Mouse (Mus musculus) kidney, postnatal 10 days (tissue): ENCODE data around the gene E030018B13Rik.

Experiments
- DNase-seq: peaks from one replicate; pipeline ENCODE4 v3.0.0; 2021; ENCODE audit warnings: mixed read lengths

E030018B13Rik gene

DNA sequence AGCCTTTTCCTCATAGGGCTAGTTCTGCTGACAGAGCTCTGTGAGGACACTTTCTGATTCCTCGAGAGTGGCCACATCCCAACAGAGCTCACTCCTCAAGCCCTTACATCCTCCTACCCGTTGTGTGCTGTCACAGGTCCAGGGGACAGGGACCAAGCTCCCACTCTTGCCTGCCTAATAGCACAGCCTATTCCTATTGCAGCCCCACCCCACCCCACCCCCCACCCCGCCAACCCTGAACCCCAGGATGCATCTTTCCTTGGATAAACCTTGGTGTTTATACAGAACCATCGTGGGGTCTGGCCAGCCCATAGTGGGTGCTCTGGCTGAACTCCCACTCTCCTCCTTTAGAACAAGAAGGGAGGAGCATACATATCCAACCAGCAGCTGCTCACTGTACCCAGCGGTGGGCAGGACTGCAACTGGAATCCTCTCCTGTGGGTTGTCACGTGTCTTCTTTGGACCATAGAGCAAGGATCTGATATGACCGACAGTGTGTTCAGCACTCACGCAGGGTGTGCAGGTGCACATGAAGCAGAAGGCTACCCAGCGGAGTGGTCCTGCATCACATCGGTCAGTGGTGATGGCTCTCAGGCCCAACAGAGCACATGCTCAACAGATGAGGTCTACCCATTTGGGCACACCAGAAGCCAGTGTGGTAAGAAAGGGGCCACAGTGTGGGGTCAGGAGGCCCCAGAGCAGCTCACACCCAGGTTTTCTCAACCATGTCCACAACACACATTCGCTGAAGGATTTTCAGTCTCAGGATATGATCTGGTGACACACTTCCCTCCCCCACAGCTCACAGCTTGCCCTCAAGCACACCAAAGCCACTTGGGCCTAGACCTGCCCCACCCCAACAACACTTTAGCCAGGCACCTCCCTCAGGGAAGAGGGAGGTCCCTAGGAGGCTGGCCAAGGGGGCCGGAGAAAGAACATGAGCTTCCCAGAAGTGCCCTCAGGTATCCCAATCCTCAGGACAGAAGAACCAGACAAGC is 2.4 kb downstream of the E030018B13Rik start:
- DNase-seq, result no peak

DNA sequence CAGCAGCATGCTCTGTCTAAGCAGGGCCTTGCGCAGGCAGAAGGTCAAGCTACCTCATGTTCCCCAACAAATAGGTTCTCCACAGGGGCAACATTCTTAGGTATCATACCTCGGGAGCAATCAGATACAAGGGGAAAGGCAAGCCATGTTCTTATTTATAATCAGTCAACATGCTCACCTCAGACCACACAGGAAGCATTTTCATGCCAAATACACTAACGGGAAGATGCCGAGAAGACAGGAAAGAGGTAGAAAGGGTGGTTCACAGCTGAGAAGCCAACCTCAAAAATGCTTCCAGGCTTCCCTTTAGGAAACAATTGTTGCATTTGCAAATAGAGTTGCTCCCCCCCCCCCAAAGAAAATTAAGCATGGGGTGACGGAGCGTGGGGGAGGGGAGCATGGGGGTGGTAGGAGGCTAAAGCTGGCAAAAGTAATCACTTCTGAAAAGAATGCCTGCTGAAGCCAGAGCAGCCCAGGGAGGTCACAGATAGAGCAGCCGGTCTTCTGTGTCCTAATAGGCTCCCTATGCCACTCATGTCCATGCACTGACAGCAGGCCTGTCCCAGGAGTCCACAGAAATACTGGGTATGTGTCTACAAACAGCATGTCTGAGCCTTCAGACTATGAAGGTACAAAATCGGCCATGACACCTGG is 5.4 kb downstream of the E030018B13Rik start:
- peak; percentile 37 for DNase-seq

DNA sequence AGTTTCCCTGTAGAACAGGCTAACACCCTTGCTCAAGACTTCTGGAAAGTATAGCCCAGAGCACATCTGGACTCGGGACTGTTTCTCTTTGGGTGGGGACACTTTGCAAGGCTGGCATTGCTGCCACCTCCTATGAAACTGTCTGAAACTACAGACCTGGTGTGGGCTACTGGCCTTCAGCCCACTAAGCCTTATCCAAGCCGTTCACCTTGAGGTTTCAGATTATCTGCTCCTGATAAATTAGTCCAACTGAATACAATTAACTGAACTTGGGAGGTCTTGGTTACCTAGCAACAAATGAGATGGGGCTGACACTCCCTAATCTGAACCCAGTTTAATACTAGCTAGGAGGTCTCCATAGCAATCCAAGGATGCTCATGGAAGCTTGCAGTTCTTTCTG is 5.9 kb downstream of the E030018B13Rik start:
- DNase-seq, result no peak

- DNase-seq, result no peak
Measured at GRCm38 (mm10) chr7:63922975-63923374, 6.3 kb downstream of the E030018B13Rik start.

DNA sequence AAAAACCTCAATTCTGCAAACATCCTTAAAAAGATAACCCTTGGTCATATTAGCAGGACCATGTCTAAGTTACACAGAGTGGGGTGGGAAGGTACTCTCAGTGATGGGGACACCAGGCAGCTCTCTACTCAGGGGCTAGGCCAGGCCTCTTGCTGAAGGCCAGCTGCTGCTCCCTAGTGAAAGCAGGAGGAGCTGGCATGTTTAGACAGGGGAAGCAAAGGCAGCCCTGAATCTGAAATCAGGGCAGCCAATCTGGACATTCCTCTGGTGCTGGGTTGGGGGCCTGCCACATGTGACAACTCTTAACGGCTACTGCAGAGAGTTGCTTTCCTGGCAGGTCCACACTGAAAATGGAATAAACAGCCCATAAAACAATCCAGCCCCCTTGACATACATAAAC is 7.5 kb downstream of the E030018B13Rik start:
- DNase-seq, result no peak

- DNase-seq, result peak; percentile 86
Measured at GRCm38 (mm10) chr7:63924747-63925412, 8.2 kb downstream of the E030018B13Rik start.

- peak; percentile 59 for DNase-seq
Measured at GRCm38 (mm10) chr7:63925413-63926360, 9.0 kb downstream of the E030018B13Rik start.

DNA sequence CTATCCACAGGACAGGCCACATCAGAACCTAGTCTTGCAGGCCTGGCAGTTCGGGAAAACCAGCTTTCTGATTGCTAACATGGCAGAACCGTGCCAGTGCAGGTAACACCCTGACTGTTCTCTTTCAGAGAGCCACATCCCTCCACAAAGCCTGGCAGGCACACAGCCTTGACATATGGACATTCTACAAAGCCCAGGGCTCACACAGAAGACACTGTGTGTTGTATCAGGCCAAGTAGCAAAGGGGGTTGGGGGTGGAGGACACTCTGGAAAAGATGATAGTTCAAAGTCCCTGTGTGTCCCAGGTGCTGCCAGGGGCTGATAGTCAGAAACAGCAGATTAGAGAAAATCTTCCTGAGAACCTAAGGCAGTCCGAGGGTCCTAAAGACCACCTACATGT is 9.8 kb downstream of the E030018B13Rik start:
- no peak for DNase-seq

- DNase-seq, result no peak
Measured at GRCm38 (mm10) chr7:63927121-63927520, 10.5 kb downstream of the E030018B13Rik start.

- peak; percentile 54 for DNase-seq
Measured at GRCm38 (mm10) chr7:63929080-63929479, 12.4 kb downstream of the E030018B13Rik start.

GRCm38 (mm10) chr7:63930132-63930531 is 13.5 kb downstream of the E030018B13Rik start:
- DNase-seq, result no peak

- DNase-seq, result no peak
Measured at GRCm38 (mm10) chr7:63930766-63931165, 14.1 kb downstream of the E030018B13Rik start.

GRCm38 (mm10) chr7:63932461-63932860 is 15.8 kb downstream of the E030018B13Rik start:
- DNase-seq, result no peak

DNA sequence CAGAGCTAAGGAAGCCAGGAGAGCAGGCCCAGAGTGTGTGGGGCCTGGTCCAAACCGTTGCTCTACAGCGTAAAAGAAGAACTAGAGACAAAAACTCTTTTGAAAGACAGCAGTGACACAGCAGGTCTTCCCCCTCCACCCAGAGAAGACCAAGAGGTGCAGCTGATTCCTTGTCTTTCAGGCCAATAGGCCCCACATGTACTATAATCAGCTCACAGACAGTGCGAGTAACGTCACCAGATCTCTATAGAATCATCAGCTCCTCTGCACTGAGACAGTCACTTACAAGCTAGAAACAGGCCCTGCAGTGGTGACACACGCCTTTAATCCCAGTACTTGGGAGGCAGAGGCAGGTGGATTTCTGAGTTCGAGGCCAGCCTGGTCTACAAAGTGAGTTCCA is 17.2 kb downstream of the E030018B13Rik start:
- no peak for DNase-seq

DNA sequence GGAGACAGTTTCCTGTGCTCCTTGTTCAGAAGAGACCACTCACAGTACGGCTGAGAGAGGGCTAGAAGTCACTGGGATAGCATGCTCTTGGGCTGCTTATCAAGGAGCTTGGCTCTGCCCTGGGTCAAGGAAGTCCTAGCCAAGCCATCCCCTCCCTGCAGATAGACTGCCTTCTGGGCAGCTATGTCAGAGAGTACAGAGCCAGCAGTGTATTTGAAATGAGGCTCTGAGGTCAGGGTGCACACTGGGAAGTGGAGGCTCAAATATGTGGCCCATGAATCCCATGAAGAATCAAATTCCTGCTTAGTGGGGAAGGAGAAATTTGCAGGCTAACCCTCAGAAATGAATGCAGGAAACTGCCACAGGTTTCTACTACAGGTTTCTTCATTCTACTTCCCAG is 17.9 kb downstream of the E030018B13Rik start:
- DNase-seq, result no peak

- no peak for DNase-seq
Measured at GRCm38 (mm10) chr7:63935809-63936187, 19.1 kb downstream of the E030018B13Rik start.

GRCm38 (mm10) chr7:63936188-63936985 is 19.7 kb downstream of the E030018B13Rik start:
- DNase-seq, result peak; percentile 87

DNA sequence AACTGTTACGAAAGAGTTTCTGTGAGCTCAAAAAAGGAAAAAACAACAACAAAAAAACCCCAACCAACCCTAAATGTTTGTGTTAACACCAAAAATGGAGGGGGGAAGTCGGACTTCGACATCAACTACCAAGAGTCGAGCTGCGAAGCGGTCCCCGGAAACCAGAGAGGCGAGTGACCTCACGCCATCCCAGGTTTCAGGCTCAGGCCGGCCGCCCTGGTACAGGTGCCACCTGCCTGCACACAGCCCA is 20.3 kb downstream of the E030018B13Rik start:
- no peak for DNase-seq

DNA sequence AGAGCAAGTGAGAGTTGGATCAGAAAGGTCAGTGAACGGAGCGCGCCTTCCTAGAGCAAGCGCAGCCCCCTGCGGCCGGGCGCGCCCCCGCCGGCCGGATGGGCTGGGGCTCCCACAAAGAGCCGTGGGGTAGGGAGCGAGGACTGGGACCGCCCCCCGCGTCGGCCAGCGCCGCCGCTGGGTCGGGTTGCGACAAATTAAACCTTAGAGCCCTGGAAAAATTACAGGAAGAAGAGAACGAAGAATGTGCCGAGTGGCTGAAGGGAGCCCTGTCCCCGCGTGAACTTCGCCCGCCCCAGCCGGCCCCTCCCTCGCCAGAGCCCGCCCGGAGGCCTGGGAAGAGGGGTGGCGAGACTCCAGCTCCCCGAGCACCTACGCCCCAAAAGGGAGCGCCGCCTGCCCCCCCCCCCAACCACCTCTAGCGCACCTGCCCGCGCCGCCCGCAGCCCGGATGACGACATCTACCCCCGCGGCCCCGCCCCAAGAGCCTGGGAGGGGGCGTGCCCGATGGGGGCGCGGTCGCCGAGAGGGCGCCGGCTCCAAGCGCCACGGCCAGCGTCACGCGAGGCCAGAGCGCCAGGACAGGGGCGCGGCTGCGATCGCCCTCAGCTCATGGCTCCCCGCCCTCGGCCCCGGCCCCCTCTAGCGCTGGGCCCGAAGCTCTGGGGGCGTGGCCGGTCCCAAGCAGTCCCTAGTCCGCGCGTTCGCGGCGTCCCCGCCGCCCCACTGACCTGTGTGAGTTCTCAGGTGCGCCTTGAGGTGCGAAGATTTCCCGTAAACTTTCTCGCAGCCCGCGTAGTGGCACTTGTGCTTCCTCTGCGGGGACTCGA is 20.8 kb downstream of the E030018B13Rik start:
- DNase-seq, result peak; percentile 93

DNA sequence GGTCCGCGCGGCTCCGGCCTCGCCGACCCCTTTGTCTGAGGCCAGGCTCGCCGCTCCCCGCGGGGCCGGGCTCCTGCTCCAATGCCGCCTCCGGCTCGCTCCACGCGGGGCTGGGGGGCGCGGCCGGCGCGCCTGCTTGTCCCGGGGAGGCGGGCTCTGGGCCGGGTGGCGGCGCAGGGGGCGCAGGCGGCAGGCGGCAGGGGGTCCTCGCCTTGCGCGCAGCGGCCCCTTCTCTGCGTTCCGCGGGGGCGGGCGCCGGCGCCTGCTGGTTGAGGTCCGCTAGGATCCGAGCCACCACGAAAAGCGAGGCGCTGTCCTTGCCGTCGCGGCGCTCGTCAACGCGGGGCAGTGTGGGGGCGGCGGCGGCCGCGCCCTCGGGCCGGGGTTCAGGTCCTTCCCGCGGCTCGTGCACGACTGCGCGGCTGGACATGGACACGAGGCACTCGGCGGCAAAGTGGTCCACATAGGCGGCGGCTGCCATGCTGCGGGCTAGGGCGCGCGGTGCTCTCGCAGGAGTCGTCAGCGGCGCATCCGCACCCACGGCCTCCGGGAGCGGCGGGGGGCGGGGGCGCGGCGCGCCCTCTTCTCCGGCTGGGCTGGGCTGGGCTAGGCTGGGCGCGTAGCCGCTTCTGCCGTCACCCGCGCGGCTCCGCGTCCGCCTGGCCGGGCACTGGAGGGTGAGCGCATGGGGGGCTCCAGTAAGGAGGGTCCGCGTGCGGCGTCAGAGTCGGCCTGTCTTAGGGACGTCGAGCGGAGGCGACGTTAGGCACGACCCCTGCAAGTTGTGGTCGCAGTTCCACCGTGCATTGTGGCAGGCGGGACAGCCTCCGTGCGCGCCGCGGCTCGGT is 21.6 kb downstream of the E030018B13Rik start:
- peak; percentile 85 for DNase-seq
